Mouse (Mus musculus): ENCODE data around the gene Pkp1. TPM values are rescaled to one million over a fixed set of nuclear protein-coding genes. Genes with fewer than 3 reads are reported as not detected.

Gene Pkp1
- polyA plus RNA-seq, 1 experiment from 2014 or later, result 0.03 TPM

DNA sequence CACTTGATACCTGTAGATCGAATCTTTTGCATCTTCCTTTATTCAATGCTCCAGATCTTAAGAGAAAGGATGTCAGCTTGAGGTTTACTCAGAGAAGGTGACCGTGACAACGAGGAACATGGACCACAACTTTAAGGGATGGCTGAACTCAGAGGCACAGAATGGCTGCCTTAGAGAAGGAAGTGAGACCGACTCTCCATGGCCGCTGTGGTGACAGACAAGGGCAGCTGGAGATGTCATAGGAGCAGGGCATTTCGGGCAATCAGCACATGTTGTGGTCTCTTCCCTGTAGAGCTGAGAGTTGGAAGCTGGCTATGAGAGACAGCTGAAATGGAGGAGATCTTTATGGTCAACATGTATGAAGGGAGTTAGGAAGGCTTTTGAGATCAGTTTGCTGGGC lies 54.2 kb downstream of the Pkp1 start:
- no peaks in the 10 kb centered on the region for H3K36me3 ChIP-seq (ENCODE audit: control insufficient read depth, insufficient read depth)
- no peaks in the 10 kb centered on the region for H3K9me3 ChIP-seq (ENCODE audit: control insufficient read depth)
- H3K27ac ChIP-seq (ENCODE audit: low read depth, low read length), result no peak overlapping the region
- WGBS, result 85% methylated on average over 6 of the region's 6 CpGs
- no peak overlapping the region for H3K4me2 ChIP-seq (replicated peaks; ENCODE audit: low read depth)
- no peak overlapping the region for H3K9ac ChIP-seq (ENCODE audit: low read depth, low read length)
- H3K27me3 ChIP-seq (replicated peaks; ENCODE audit: control insufficient read depth, insufficient read depth, low read length), result no peaks in the 10 kb centered on the region
- H3K4me1 ChIP-seq (replicated peaks; ENCODE audit: control insufficient read depth, insufficient read depth, low read length), result no peaks in the 10 kb centered on the region
- H3K4me3 ChIP-seq (ENCODE audit: low read depth, low read length), result no peak overlapping the region
- ATAC-seq, result no peak
- TF ChIP-seq CTCF (IDR thresholded peaks at IDR 0.05; ENCODE audit: low read depth), result no peak

DNA sequence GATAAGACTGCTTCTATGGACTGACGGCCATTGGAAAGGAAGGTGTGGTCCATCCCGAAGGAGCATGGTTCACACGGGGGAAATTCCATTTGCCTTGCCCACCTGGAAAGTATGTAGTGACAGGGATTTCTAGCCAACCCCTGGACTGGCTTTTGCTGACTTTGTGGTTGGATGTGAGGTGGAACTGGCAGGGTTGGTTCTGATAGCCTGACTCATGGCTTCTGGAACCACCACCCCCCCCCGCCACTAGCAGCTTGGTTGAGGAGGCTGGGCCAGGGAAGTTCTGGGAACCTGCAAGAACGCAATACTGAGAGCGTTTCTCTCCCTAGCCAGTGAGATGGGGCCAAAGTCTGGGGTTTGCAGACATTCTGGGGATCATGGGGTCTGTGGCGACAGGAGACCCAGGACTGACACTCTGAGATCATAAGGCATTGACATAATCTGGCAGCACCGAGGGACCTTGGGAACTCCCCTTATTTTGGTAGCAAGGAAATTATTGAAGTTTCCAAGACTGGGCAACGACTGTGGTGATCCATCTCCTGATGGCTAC lies 55.1 kb downstream of the Pkp1 start:
- WGBS, result 72% methylated on average over 9 of the region's 9 CpGs
- TF ChIP-seq CTCF (IDR thresholded peaks at IDR 0.05; ENCODE audit: low read depth), result no peak
- H3K9ac ChIP-seq (ENCODE audit: low read depth, low read length), result no peak overlapping the region
- no peak for ATAC-seq
- no peaks in the 10 kb centered on the region for H3K36me3 ChIP-seq (ENCODE audit: control insufficient read depth, insufficient read depth)
- no peaks in the 10 kb centered on the region for H3K27me3 ChIP-seq (replicated peaks; ENCODE audit: control insufficient read depth, insufficient read depth, low read length)
- H3K4me1 ChIP-seq (replicated peaks; ENCODE audit: control insufficient read depth, insufficient read depth, low read length), result no peaks in the 10 kb centered on the region
- no peaks in the 10 kb centered on the region for H3K9me3 ChIP-seq (ENCODE audit: control insufficient read depth)
- H3K4me2 ChIP-seq (replicated peaks; ENCODE audit: low read depth), result no peak overlapping the region
- no peak overlapping the region for H3K4me3 ChIP-seq (ENCODE audit: low read depth, low read length)
- H3K27ac ChIP-seq (ENCODE audit: low read depth, low read length), result no peak overlapping the region

DNA sequence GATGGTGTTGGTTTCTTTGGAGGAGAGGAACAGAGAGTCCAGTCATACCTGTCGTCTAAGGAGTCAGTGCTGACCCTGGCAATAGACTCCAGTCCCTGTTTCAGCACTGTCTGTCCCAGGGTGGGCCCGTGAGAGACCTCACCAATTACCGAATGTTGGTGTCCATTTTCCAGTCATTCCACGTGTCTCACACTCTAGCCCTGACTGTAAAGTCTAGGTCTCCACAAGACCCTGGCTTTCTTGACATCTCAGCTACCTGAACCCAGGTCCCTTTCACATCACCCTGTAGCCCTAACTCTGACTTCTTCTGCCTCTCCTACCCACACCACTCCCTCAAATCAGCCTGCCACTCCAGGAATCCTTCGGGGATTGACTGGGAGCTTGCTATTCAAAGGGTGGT lies 56.4 kb downstream of the Pkp1 start:
- 76% methylated on average over 5 of the region's 5 CpGs for WGBS
- Histone ChIP-seq H3K4me3 (ENCODE audit: low read depth, low read length) (no peak overlapping the region), H3K27me3 (replicated peaks; ENCODE audit: control insufficient read depth, insufficient read depth, low read length) (no peaks in the 10 kb centered on the region), H3K36me3 (ENCODE audit: control insufficient read depth, insufficient read depth) (no peaks in the 10 kb centered on the region), H3K9ac (ENCODE audit: low read depth, low read length) (no peak overlapping the region), H3K27ac (ENCODE audit: low read depth, low read length) (no peak overlapping the region), H3K4me2 (replicated peaks; ENCODE audit: low read depth) (no peak overlapping the region), H3K9me3 (ENCODE audit: control insufficient read depth) (no peaks in the 10 kb centered on the region), H3K4me1 (replicated peaks; ENCODE audit: control insufficient read depth, insufficient read depth, low read length) (no peaks in the 10 kb centered on the region)
- TF ChIP-seq CTCF (IDR thresholded peaks at IDR 0.05; ENCODE audit: low read depth), result no peak
- no peak for ATAC-seq

DNA sequence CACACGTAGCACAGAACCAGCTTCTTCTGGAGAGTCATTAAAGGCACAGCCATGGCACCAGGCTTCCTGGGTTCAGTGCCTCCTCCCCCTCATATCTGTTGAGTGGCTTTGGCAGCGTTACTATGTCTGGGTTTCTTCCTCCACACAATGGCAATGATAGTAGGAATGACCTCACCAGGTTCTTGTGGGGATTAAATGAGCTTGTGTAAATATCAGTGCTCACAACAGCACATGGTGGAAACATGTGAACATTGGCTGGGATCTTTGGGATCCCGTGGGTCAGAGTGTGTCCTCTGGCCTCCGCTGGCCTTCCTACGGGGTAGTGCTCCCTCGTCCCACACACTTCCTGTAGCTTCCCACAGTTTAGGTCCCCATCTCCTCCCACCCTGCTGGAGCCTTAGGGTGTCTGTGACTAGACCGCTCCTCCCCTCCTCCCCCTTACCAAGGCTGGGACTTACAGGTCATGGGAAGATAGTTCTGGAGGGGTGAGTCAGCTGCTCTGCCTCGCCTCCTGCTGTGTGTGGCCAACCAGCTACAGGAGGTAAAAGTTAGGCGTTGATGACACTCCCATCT lies 56.9 kb downstream of the Pkp1 start:
- H3K27ac ChIP-seq (ENCODE audit: low read depth, low read length), result no peak overlapping the region
- H3K9ac ChIP-seq (ENCODE audit: low read depth, low read length), result no peak overlapping the region
- H3K36me3 ChIP-seq (ENCODE audit: control insufficient read depth, insufficient read depth), result no peaks in the 10 kb centered on the region
- 53% methylated on average over 9 of the region's 9 CpGs for WGBS
- no peak for TF ChIP-seq CTCF (IDR thresholded peaks at IDR 0.05; ENCODE audit: low read depth)
- H3K4me1 ChIP-seq (replicated peaks; ENCODE audit: control insufficient read depth, insufficient read depth, low read length), result no peaks in the 10 kb centered on the region
- no peak overlapping the region for H3K4me3 ChIP-seq (ENCODE audit: low read depth, low read length)
- no peaks in the 10 kb centered on the region for H3K27me3 ChIP-seq (replicated peaks; ENCODE audit: control insufficient read depth, insufficient read depth, low read length)
- no peaks in the 10 kb centered on the region for H3K9me3 ChIP-seq (ENCODE audit: control insufficient read depth)
- ATAC-seq, result no peak
- H3K4me2 ChIP-seq (replicated peaks; ENCODE audit: low read depth), result no peak overlapping the region

DNA sequence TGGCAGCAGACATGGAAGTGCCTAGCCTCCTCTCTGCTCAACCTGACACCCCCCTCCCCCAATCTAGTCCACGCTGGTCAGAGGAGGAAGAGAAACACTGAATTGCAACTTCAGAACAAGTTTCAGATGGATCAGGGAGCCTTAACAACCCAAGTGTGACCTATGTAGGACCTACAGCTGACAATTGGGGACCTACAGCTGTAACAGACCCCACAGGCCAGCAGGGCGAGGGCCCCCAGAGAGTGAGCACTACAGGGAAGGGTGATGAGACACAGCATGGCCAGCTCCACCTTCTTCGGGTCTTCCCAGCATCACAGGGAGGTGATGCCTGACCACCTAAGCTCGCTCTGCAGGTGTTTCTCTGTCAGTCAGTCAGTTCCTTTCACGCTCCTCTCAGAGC lies 57.9 kb downstream of the Pkp1 start:
- Histone ChIP-seq H3K9ac (ENCODE audit: low read depth, low read length) (no peak overlapping the region), H3K36me3 (ENCODE audit: control insufficient read depth, insufficient read depth) (no peaks in the 10 kb centered on the region), H3K9me3 (ENCODE audit: control insufficient read depth) (no peaks in the 10 kb centered on the region), H3K4me2 (replicated peaks; ENCODE audit: low read depth) (no peak overlapping the region), H3K4me1 (replicated peaks; ENCODE audit: control insufficient read depth, insufficient read depth, low read length) (no peaks in the 10 kb centered on the region), H3K27ac (ENCODE audit: low read depth, low read length) (no peak overlapping the region), H3K27me3 (replicated peaks; ENCODE audit: control insufficient read depth, insufficient read depth, low read length) (no peaks in the 10 kb centered on the region), H3K4me3 (ENCODE audit: low read depth, low read length) (no peak overlapping the region)
- no peak for ATAC-seq
- WGBS, result 74% methylated on average over 5 of the region's 5 CpGs
- TF ChIP-seq CTCF (IDR thresholded peaks at IDR 0.05; ENCODE audit: low read depth), result no peak

DNA sequence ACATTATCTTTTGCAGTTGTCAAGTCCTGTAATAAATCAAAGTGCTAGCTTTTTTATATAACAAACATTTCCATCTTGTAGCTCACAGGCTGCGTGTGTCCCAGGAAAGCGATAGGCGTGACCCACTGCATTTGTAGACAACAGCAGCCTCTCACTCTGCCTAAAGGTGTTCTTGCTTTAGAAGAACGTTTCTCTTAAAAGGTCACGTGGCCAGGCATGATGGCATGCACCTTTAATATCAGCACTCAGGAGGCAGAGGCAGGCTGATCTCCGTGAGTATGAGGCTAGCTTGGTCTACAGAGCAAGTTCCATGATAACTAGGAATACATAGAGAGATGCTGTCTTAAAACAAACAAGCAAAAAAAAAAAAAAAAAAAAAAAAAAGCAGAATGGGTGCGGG lies 60.5 kb downstream of the Pkp1 start:
- no peak overlapping the region for H3K4me3 ChIP-seq (ENCODE audit: low read depth, low read length)
- no peaks in the 10 kb centered on the region for H3K9me3 ChIP-seq (ENCODE audit: control insufficient read depth)
- no peaks in the 10 kb centered on the region for H3K4me1 ChIP-seq (replicated peaks; ENCODE audit: control insufficient read depth, insufficient read depth, low read length)
- no peak for ATAC-seq
- no peaks in the 10 kb centered on the region for H3K27me3 ChIP-seq (replicated peaks; ENCODE audit: control insufficient read depth, insufficient read depth, low read length)
- H3K4me2 ChIP-seq (replicated peaks; ENCODE audit: low read depth), result no peak overlapping the region
- H3K27ac ChIP-seq (ENCODE audit: low read depth, low read length), result no peak overlapping the region
- no peak overlapping the region for H3K9ac ChIP-seq (ENCODE audit: low read depth, low read length)
- no peaks in the 10 kb centered on the region for H3K36me3 ChIP-seq (ENCODE audit: control insufficient read depth, insufficient read depth)
- TF ChIP-seq CTCF (IDR thresholded peaks at IDR 0.05; ENCODE audit: low read depth), result no peak
- WGBS, result 79% methylated on average over 7 of the region's 7 CpGs
